Mouse (Mus musculus) small intestine, adult 2 months (tissue): ENCODE results near the gene Ebf1.

ENCODE experiments used
- CTCF ChIP-seq: fragments of 200-500 bp; IDR thresholded peaks from 2 replicates; pipeline ENCODE4 v1.5.1; 2012; ENCODE audit warnings: low read depth, mild to moderate bottlenecking, control low read depth, inconsistent platforms, low read length, moderate library complexity, mixed read lengths; ENCODE audit not compliant: insufficient replicate concordance, insufficient read length; ENCODE audit errors: extremely low read depth
- POLR2A ChIP-seq: fragments of 200-500 bp; IDR thresholded peaks from 2 replicates; pipeline ENCODE4 v1.6.1; 2012; ENCODE audit warnings: low read depth, mild to moderate bottlenecking, control low read depth, inconsistent platforms, low read length, moderate library complexity

- TF ChIP-seq POLR2A (no peak), CTCF (no peak)
These were observed 168.4 kb downstream of the Ebf1 start for GRCm38 (mm10) chr11:44785479-44785878.
